Comparison of ENCODE assay signal across 9 mouse cellular contexts in genomic region chr9:45592374-45592773, GRCm38 (mm10).
DNase-seq lines count a peak whose midpoint lies in the region; ATAC-seq and TF ChIP-seq lines count a peak whose summit lies in the region.
"Had no signal": no experiment of that assay in that cellular context is flagged by ENCODE, and none has a peak within 500 bp of the region (broad histone marks: within the 10 kb centered on the region; RNA-seq: fewer than 3 reads in every experiment).

No protein-coding gene starts in this region.

- H3K4me1 ChIP-seq in forebrain, postnatal 0 days (ENCODE audit: insufficient read depth): peaks cover 6% of the 10 kb centered on the region; the same call in 1 of the 2 replicates
- H3K4me1 ChIP-seq: megakaryocyte, embryonic 14.5 days had no signal

- no peaks in the 10 kb centered on the region for H3K9me3 ChIP-seq in forebrain, postnatal 0 days (ENCODE audit: low read length)
- H3K9me3 ChIP-seq: megakaryocyte, embryonic 14.5 days had no signal

- no peaks in the 10 kb centered on the region for H3K36me3 ChIP-seq in forebrain, postnatal 0 days (ENCODE audit: insufficient read depth)

- H3K27me3 ChIP-seq in forebrain, postnatal 0 days (ENCODE audit: insufficient read depth, low read length): no peaks in the 10 kb centered on the region

- no peak overlapping the region for H3K4me2 ChIP-seq in forebrain, postnatal 0 days (ENCODE audit: low read depth)

- WGBS in forebrain, postnatal 0 days: 67% methylated on average over 9 of the region's 9 CpGs

- H3K9ac ChIP-seq in forebrain, postnatal 0 days: no peak overlapping the region

- no peak for TF ChIP-seq CTCF in forebrain, postnatal 0 days (IDR thresholded peaks at IDR 0.05; ENCODE audit: low read depth)

- H3K27ac ChIP-seq in forebrain, postnatal 0 days (ENCODE audit: low read depth, low read length): peak overlapping the region; percentile 54; the same call in 1 of the 2 replicates

- DNase-seq in gastrocnemius, postnatal 14 days: peak; percentile 9
- no peak for DNase-seq in gastrocnemius, postnatal 4 days (ENCODE audit: low spot score in 2 of 2)
- DNase-seq in cerebellum, adult 11-12 months: peak; percentile 99
- peak; percentile 68 for DNase-seq in forebrain, postnatal 0 days
- peak; percentile 41 to 67 for DNase-seq in left cerebral cortex, postnatal 36 days (ENCODE audit: low spot score in 2 of 2)
- DNase-seq in lung, postnatal 10 days: no peak
- no peak for DNase-seq in thymus, postnatal 36 days
- DNase-seq in kidney, postnatal 4 days: no peak

- intact Hi-C loops in gastrocnemius, postnatal 14 days (cut with DNase I; ENCODE audit: low total_unique reads): loop anchor here (5.0 kb wide), 1 partner anchor 160 kb away; no protein-coding TSS in a partner anchor
- intact Hi-C loops in left cerebral cortex, postnatal 36 days (cut with DNase I): loop anchor here (10.0 kb wide), 1 partner anchor 162 kb away; no protein-coding TSS in a partner anchor

- ATAC-seq in forebrain, postnatal 0 days: peak; percentile 74

- H3K4me3 ChIP-seq in forebrain, postnatal 0 days (ENCODE audit: low read depth, low read length): no peak overlapping the region
- H3K4me3 ChIP-seq: megakaryocyte, embryonic 14.5 days had no signal

Comparison
In these comparisons a context has a peak if more than half of its experiments do, and no peak if none do; other contexts are left out.
1. DNase-seq: peak in gastrocnemius, postnatal 14 days (single experiment), cerebellum, adult 11-12 months (single experiment), forebrain, postnatal 0 days (single experiment) and left cerebral cortex, postnatal 36 days (2 of 2); none in gastrocnemius, postnatal 4 days (0 of 2), lung, postnatal 10 days (single experiment), thymus, postnatal 36 days (0 of 2) and kidney, postnatal 4 days (0 of 2).